Comparison of ENCODE assay signal across 9 mouse cellular contexts in genomic region chr3:152165014-152165350, GRCm38 (mm10). TPM values are rescaled to one million over a fixed set of nuclear protein-coding genes. Genes with fewer than 3 reads are reported as not detected.
A peak's percentile ranks its signal among the peaks of the same experiment; 100 is the strongest.
DNase-seq lines count a peak whose midpoint lies in the region; ATAC-seq lines count a peak whose summit lies in the region.
"Had no signal": no experiment of that assay in that cellular context is flagged by ENCODE, and none has a peak within 500 bp of the region (broad histone marks: within the 10 kb centered on the region; RNA-seq: fewer than 3 reads in every experiment).

No protein-coding gene starts in this region.

- 43% methylated on average over 9 of the region's 9 CpGs for WGBS in heart, embryonic 15.5 days
- 28% methylated on average over 9 of the region's 9 CpGs for WGBS in liver, embryonic 16.5 days (ENCODE audit: insufficient replicate concordance)

- peak overlapping the region; percentile 92 for H3K4me2 ChIP-seq in heart, embryonic 15.5 days
- peak overlapping the region; percentile 53 for H3K4me2 ChIP-seq in liver, embryonic 16.5 days (ENCODE audit: low read depth, low read length)

- no peaks in the 10 kb centered on the region for H3K27me3 ChIP-seq in heart, embryonic 15.5 days
- H3K27me3 ChIP-seq in liver, embryonic 16.5 days (ENCODE audit: control insufficient read depth, insufficient read depth, low read depth, low read length), result peaks cover 41% of the 10 kb centered on the region

- intact Hi-C loops in heart, postnatal 25 days (cut with DNase I), result no loop called here

- no peaks in the 10 kb centered on the region for H3K9me3 ChIP-seq in heart, embryonic 15.5 days (replicated peaks)
- no peaks in the 10 kb centered on the region for H3K9me3 ChIP-seq in liver, embryonic 16.5 days (replicated peaks; ENCODE audit: control insufficient read depth, low read length)
- H3K9me3 ChIP-seq: G1E had no signal

- no peaks in the 10 kb centered on the region for H3K36me3 ChIP-seq in heart, embryonic 15.5 days
- no peaks in the 10 kb centered on the region for H3K36me3 ChIP-seq in liver, embryonic 16.5 days (ENCODE audit: control insufficient read depth, insufficient read depth)
- H3K36me3 ChIP-seq: G1E had no signal

- no peak for ATAC-seq in heart, embryonic 15.5 days (replicated peaks; ENCODE audit: insufficient number of reproducible peaks, insufficient read depth, low FRiP score, low read depth)
- ATAC-seq in granulocyte monocyte progenitor cell, adult 5-6 weeks (replicated peaks; ENCODE audit: poor library complexity, severe bottlenecking), result 0 out of 2 replicates have a peak, but pooled peaks have one; percentile 2
- no peak for ATAC-seq in liver, embryonic 16.5 days (ENCODE audit: low read depth)

- H3K4me3 ChIP-seq in heart, embryonic 15.5 days, result peak overlapping the region; percentile 62
- peak overlapping the region; percentile 52 for H3K4me3 ChIP-seq in brown adipose tissue, adult 24 weeks (ENCODE audit: insufficient read depth, low read depth, low read length)
- peak overlapping the region; percentile 52 for H3K4me3 ChIP-seq in liver, embryonic 16.5 days (ENCODE audit: low read depth, low read length)

- H3K9ac ChIP-seq in heart, embryonic 15.5 days, result peak overlapping the region; percentile 69
- H3K9ac ChIP-seq in liver, embryonic 16.5 days (ENCODE audit: low read depth, low read length), result no peak overlapping the region

- H3K4me1 ChIP-seq in heart, embryonic 15.5 days (replicated peaks), result peaks cover 33% of the 10 kb centered on the region
- H3K4me1 ChIP-seq in brown adipose tissue, adult 24 weeks (ENCODE audit: control insufficient read depth, insufficient read depth, insufficient read length, low read length), result peaks cover 5% of the 10 kb centered on the region; the same call in 1 of the 2 replicates
- peaks cover 5% of the 10 kb centered on the region for H3K4me1 ChIP-seq in liver, embryonic 16.5 days (ENCODE audit: control insufficient read depth, low read depth, low read length)

- peak overlapping the region; percentile 14 for H3K27ac ChIP-seq in heart, embryonic 15.5 days
- no peak overlapping the region for H3K27ac ChIP-seq in brown adipose tissue, adult 24 weeks (replicated peaks; ENCODE audit: low read depth, low read length)
- H3K27ac ChIP-seq in liver, embryonic 16.5 days (ENCODE audit: low read length), result no peak overlapping the region

- DNase-seq in heart, postnatal 25 days (ENCODE audit: low spot score), result no peak
- DNase-seq in T-cell, adult 2 months (ENCODE audit: low spot score), result no peak
- DNase-seq in layer of hippocampus, adult 9-10 months (ENCODE audit: low spot score), result no peak
- no peak for DNase-seq in gastrocnemius, adult 18-20 months (ENCODE audit: low spot score)

RNA-seq across cellular contexts. Expression of gene Gipc2, which starts 1.0 kb away (rescaled TPM):
- polyA plus RNA-seq in heart, embryonic 15.5 days (2015; fragmentation: Nextera tagmentation; extraction: Ambion mirVana), result 4.6 and 5.0 TPM in 2 replicates
- total RNA-seq in heart, postnatal 25 days (2021), result 1 to 10 TPM; 3.6 to 4.0 TPM
- polyA plus RNA-seq in brown adipose tissue, adult 24 weeks (2012; ENCODE audit: insufficient read depth, insufficient read length, missing spikeins), result not detected in 2 replicates
- not detected in 2 replicates for total RNA-seq in granulocyte monocyte progenitor cell, adult 5-6 weeks (2014; fragmentation: Nextera tagmentation)
- total RNA-seq in granulocyte monocyte progenitor cell, adult 5-6 weeks (2017), result not detected in 2 replicates
- polyA plus RNA-seq in liver, embryonic 16.5 days (2015; fragmentation: Nextera tagmentation; extraction: Ambion mirVana), result 17.8 and 19.7 TPM in 2 replicates
- total RNA-seq in gastrocnemius, adult 18-20 months (2021), result under 1 TPM in 1 of 2 experiments, not detected in 1; 0.55 TPM
- polyA plus RNA-seq: G1E had no signal

RNA-seq across cellular contexts. Expression of gene Dnajb4, which starts 45.1 kb away (rescaled TPM):
- 44.4 and 50.3 TPM in 2 replicates for polyA plus RNA-seq in heart, embryonic 15.5 days (2015; fragmentation: Nextera tagmentation; extraction: Ambion mirVana)
- total RNA-seq in heart, postnatal 25 days (2021), result 100 to 1,000 TPM in 1 of 2 experiments, 10 to 100 TPM in 1; 87.8 to 113 TPM
- 40.7 and 64.7 TPM in 2 replicates for polyA plus RNA-seq in brown adipose tissue, adult 24 weeks (2012; ENCODE audit: insufficient read depth, insufficient read length, missing spikeins)
- total RNA-seq in granulocyte monocyte progenitor cell, adult 5-6 weeks (2014; fragmentation: Nextera tagmentation), result 17.9 and 19.5 TPM in 2 replicates
- total RNA-seq in granulocyte monocyte progenitor cell, adult 5-6 weeks (2017), result 46.1 and 46.7 TPM in 2 replicates
- polyA plus RNA-seq in liver, embryonic 16.5 days (2015; fragmentation: Nextera tagmentation; extraction: Ambion mirVana), result 37.1 and 39.3 TPM in 2 replicates
- 100 to 1,000 TPM in 1 of 2 experiments, 10 to 100 TPM in 1; 51.5 to 107 TPM for total RNA-seq in gastrocnemius, adult 18-20 months (2021)

RNA-seq across cellular contexts. Expression of gene Fubp1, which starts 45.2 kb away (rescaled TPM):
- 106 and 115 TPM in 2 replicates for polyA plus RNA-seq in heart, embryonic 15.5 days (2015; fragmentation: Nextera tagmentation; extraction: Ambion mirVana)
- total RNA-seq in heart, postnatal 25 days (2021), result 10 to 100 TPM; 54.6 to 58.4 TPM
- 26.9 and 63.5 TPM in 2 replicates for polyA plus RNA-seq in brown adipose tissue, adult 24 weeks (2012; ENCODE audit: insufficient read depth, insufficient read length, missing spikeins)
- 173 and 191 TPM in 2 replicates for total RNA-seq in granulocyte monocyte progenitor cell, adult 5-6 weeks (2014; fragmentation: Nextera tagmentation)
- 225 and 260 TPM in 2 replicates for total RNA-seq in granulocyte monocyte progenitor cell, adult 5-6 weeks (2017)
- polyA plus RNA-seq in liver, embryonic 16.5 days (2015; fragmentation: Nextera tagmentation; extraction: Ambion mirVana), result 53.0 and 58.0 TPM in 2 replicates
- 10 to 100 TPM; 21.6 to 31.6 TPM for total RNA-seq in gastrocnemius, adult 18-20 months (2021)
